Mouse (Mus musculus): ENCODE measurements around the gene Zdhhc20.
"Not testable (repeated sequence)": the region's sequence is repeated elsewhere in the genome, so short reads cannot be mapped to it uniquely, and the experiment has no call there.

Gene Zdhhc20

DNA sequence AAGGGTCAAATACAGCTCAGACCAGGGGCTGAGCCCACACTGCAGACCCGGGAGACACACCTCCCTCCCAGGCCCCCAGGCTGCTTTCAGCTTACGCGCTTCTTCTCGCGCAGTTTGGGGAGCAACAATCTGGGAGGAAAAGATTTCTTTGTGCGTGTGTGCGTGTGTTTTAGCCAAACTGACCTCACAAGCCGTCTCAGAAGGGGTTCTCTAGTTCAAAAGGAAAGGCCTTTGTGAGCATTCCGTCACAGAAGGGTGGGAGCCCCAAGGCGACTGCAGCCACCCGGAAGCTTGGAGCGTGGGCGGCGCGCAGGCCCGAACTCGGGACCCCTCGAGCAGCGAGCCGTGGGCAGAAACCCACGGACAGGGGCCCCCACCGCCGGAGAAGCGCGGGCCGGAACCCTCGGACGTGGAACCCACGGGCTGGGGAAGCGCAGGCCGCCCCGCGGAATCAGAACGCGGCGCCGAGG is 500 bp downstream of the Zdhhc20 start:
- DNase-seq: peak; percentile 49

DNA sequence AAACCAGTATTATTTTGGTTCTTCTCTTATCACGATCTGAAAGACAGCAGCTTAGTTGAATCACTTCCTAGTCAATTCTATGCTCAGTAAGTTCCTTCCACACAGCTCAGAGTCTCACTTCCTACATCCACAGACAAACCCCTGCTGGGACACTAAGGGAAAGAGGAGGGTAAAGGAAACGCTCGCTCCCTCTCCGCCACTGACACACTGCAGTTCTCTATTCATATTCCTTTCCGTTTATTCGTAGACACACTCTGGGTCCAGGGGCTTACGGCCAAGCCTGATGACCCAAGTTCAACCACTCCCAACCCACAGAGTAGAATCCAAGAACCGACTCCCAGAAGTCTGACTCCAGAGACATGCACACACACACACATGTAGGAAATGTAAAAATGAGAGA is 2.9 kb downstream of the Zdhhc20 start:
- peak; percentile 35 for DNase-seq

DNA sequence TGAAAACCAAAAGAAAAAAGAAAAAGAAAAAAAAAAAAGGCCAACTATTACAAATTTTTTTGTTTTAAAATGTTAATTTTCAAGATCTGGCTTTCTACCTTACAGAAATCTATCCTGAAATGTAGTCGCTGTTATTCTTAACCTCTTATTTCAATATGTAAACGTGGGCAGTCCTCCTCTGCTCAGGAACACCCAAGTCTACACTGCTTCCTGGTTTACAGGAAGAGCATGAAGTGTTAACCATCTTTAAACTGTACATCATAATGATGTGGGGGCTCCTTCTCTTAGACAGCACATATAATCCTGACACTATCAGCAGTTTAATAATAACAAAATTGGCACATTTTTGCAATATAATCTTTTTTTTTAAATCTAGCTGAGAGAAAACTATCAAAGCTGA is 4.0 kb downstream of the Zdhhc20 start:
- no peak for DNase-seq

DNA sequence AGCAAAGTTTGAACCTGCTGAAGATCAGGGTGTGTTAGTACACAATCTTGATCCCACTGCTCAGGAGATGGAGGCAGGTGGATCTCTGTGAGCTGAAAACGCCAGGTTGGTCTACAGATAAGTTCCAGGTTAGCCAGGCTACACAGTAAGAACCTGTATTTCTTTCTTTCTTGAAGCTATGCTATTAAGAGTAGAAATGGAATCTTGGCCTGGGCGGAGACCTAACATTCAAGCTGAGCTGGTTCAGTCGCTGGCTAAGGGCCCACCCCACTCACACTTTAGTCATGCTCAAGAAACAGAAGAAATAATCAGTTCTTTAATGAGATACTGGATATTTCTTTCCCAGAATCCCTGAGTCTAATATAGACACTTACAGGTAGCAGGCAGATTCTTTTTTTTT is 6.7 kb downstream of the Zdhhc20 start:
- DNase-seq: peak; percentile 30

DNA sequence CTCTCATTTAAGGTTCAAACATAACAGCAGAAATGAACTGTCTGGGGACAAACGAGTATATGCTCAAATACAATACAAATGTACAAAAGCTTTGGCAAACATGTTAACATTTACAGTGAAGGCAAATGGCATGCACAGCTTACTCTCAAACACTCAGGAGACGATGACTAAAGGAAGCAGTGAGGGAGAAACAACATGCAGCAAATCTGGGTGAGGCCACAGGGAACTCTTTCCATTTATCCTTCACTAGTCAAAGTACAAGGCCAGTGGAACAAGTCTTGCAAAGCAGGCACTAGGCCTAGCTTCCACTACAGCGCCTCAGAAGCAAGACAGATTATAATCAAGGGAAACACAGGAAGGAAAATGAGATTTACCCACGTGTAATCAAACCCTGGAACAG is 7.4 kb downstream of the Zdhhc20 start:
- no peak for DNase-seq

DNA sequence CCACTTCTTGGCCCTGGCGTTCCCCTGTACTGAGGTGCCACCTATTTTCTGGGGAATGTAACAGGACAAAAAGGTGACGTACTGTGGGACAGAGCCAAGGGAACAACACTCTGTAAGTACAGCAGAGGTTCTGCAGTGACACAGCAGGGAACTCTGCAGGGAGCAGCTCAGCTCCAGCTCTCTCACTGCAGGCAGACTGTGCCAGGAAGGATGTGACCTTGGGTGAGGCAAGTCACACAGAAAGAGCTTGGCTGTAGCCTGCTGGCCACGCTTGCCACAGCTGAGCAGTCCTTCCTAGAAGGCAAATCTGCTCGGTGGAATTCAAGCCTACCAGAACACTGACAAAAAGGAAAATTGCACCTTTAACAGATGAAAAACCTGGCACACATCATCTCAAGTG is 8.3 kb downstream of the Zdhhc20 start:
- DNase-seq: peak; percentile 60

DNA sequence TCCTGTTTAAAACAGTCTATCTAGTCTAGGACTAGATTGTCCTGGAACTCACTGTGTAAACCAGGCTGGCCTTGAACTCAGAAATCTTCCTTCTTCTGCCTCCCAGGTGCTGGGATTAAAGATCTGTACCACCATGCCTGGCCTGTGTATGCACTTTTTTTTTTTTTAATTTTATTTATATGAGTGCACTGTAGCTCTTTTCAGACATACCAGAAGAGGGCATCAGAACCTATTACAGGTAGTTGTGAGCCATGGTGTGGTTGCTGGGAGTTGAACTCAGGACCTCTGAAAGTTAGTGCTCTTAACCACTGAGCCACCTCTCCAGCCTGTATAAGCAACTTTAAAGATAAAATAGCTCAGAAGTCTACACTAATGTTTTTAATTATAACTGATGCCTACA is 9.0 kb downstream of the Zdhhc20 start:
- DNase-seq: no peak

DNA sequence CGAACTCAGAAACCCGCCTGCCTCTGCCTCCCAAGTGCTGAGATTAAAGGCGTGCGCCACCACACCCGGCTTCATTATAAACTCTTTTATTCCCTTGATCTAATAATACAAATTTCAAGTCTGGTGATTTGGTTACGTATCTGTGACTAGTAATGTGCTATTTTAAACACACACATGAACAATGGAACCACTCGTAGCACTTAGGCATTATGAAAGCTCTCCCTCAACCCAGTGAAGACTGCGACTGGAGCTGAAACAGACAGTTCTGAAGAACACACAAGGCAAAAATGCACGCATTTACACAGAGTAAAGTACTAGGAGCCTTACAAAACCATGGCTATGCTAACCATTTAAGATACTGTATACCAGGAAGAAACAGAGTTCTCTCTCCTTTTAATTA is 12.2 kb downstream of the Zdhhc20 start:
- DNase-seq: no peak

DNA sequence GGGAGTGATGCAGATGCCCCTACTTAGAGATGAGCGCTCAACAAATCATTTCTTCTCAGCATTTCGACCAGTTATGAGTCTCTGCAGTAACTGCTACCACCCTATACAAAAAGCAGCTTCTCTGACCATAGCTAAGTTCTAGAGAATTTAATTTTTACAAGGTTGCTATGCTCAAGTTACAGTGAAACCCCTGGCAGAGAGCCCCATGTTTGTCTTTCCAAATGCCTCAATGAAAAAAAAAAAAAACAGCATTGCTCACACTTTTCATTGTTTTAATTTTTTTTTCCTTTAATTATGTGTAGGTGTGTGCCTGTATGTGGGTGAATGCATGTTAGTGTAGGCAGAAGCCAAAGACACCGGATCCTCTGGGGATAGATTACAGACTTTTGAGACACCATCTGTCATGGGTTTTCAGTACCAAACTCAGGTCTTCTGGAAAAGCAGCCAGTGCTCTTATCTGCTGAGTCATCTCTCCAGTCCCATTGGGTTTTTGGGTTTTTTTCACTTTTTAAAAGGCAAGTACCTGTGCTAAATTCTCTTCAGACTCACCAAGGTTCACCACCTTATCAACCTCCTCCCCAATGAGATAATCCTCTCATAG is 23.3 kb downstream of the Zdhhc20 start:
- DNase-seq: no peak

DNA sequence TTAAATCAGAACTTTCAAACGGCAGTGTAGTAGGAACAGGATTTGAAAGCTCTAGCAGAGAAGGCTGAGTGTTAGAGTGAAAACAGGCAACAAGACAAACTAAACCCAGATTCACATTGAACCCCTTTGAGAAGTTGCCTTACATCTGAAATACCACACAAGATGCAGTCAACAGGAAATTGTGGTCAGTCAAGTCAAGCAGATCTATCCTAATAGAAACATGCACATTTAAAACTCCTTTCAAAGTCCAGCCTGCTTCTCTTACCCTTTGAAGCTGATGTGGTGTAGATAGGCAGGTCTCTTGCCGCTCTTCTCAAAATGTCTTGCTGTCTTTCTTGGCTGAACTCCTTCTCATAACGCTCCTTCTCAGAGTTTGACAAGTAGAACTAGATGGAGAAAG is 24.8 kb downstream of the Zdhhc20 start:
- no peak for DNase-seq

DNA sequence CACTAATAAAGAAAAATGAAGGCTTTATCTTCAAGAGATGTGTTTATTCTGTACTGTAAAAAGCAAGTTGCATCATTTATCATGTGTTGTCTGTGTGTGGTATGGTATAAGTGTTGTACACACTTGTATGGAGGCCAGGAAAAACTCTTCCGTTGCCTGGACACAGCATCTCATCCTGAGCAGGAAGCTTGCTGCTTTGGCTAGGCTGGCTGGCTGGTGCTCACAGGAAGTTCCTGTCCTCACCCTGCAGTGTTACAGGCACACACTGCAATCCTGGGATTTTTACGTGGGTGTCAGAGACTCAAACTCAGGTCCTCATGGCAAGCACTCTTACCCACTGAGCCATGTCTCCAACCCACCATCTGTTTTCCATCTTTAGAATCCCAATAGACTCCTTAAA is 26.9 kb downstream of the Zdhhc20 start:
- no peak for DNase-seq

DNA sequence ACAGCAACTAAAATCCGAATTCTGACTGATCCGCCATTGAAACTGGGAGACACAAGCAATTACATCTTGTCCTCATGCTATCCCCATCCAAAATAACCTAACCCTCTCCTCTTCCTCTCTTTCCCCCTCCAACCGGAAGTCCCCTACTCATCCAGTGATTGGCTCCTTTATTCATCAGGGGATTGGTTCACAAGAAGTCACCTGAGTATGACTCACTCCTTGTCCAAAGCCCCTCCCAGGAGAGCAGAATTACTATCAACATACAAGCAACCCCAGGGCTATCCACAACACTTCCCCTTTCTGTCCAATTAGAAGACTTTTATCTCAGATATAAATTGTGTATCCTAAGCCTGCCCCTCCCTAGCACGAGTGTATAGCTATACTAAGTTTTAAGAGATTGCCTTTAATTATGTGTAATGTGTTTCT is 28.1 kb downstream of the Zdhhc20 start:
- DNase-seq: no peak

DNA sequence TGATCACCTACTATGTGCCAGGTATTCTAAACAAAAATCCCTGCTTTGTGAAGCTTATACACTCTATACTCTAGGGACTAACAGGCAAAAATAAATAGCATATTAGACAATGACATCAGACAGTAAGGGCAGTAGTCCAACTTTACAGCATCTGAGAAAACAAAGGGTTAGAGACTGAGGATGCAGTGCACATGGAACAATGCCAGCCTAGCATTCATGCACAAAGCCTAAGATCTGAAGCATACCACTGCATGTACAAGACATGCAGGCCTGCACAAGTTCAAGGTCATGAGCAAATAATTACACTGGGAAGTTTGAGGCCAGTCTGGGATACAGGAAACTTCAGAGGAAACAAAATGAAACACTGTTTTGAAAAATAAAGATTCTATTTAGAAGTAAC is 30.6 kb downstream of the Zdhhc20 start:
- DNase-seq: no peak

DNA sequence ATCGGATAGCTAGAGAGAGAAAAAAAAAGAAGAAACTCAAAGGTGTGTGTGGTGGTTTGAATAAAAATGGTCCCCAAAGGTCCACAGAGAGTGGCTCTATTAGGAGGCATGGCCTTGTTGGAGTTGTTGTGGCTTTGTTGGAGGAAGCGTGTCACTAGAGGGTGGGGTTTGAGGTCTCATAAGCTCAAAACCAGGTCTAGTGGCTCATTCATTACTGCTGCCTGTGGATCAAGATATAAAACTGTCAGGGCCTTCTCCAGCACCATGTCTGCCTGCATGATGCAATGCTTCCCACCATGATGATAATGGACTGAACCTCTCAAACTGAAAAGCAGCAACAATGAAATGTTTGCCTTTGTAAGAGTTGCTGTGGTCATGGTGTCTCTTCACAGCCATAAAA is 31.5 kb downstream of the Zdhhc20 start:
- no peak for DNase-seq

DNA sequence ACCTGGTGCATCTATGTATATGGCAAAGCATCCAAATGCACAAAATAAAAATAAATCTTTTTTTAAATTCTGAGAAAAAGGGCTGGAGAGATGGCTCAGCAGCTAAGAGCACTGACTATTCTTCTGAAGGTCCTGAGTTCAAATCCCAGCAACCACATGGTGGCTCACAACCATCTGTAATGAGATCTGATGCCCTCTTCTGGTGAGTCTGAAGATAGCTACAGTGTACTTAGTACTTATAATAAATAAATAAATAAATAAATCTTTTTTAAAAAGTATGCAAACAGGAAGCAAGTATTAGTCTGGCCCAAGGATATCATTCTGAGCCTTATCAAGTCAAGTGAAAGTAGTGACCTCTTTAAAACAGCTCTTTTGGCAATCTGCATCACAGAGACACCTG is 34.0 kb downstream of the Zdhhc20 start:
- not testable (repeated sequence) for DNase-seq

DNA sequence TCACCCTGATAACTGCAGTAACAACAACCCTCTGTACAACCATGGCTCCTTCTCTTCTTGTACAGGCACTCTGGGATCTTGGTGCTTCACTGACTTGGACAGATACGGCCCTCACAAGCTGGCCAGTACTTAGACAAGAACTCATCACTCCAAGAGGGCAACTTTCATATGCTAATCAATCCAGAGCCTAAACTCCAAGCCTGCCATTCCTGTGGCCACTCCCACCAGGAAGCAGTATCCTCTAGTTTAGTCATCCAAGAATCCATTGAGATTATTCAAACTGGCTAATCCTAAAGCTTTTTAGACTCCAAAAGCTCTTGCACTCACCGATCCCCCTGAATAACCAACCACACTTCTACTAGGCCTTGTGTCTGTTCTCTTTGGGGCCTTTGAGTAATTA is 37.1 kb downstream of the Zdhhc20 start:
- no peak for DNase-seq

DNA sequence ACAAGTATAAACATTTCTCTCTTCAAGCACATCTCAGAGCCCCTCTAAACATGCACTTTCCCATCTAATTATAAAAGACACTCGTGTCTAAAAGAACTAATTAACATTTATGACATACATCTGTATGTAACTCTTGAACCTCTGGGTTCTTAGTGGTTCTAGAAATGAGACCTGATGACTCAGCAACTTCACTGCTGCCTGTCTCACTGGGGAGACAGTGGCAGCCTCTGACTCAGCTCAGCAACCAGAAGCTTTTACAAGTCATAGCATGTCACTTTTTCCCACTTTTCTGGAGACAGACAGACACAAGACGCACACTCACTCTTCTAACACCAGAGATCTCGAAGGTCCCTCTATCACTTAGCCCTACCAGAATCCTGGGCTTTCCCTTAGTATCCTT is 39.7 kb downstream of the Zdhhc20 start:
- DNase-seq: no peak

DNA sequence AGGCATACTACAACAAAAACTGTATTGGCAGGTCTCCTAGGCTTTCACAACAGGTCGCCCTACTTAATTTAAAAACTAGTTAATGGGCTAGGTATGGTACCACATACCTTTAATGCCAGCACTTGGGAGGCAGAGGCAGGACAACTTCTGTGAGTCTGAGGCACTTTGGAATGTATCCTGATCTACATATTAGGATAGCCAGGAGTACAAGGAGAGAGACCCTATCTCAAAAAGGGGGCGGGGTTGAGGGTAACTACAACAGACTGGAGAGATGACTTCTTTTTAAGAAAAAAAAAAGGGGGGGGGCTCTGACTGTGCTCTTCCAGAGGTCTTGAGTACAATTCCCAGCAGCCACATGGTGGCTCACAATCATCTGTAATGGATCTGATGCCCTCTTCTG is 41.4 kb downstream of the Zdhhc20 start:
- DNase-seq: no peak

DNA sequence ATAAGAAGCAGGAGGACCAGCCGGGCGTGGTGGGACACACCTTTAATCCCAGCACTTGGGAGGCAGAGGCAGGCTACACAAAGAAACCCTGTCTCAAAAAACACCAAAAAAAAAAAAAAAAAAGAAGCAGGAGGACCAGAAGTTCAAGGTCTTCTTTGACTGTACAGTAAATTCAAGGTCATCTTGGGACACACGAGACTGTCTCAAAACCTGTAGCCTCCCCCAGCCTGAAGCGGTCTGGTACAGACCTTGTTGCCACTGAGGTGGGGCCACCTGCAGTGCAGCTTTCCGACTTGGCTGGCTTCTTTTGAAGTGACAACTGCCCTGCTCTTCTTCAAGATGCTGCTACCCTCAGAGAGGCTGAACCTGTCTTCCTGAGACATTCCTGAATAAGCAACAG is 42.0 kb downstream of the Zdhhc20 start:
- not testable (repeated sequence) for DNase-seq

DNA sequence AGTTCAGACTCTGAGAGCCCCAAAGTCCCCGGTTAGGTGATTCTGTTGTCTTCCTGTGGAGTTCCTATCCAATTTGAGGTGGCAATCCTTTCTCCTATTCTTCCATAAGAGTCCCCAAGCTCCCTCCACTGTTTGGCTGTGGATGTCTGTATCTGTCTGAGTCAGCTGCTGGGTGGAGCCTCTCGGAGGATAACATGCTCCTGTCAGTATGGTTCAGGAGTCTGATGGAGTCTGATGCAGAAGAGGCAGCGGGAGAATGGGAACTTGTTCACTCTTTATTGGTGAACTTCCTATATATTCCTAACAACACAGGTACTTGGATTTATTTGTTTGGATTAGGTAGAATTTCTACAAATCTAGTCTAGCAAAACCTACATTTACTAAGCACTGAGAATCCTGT is 45.5 kb downstream of the Zdhhc20 start:
- no peak for DNase-seq

DNA sequence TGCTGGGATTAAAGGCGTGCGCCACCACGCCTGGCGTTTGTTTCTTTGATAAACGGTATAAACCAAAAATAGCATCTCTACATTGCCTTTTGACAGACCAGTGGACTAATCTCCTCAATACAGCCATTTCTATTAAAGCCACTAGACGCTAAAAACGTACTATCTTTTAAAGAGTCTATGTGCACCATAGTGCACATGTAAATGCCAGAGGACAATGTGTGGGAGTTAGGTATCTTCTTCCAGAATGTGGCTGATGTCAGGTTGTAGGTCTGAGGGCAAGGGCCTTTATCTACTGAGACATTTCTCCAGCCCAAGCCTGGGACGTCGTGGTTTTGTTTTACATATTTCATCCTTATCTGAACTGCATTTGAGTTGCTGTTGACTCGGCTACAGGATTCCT is 54.9 kb downstream of the Zdhhc20 start:
- DNase-seq: no peak

DNA sequence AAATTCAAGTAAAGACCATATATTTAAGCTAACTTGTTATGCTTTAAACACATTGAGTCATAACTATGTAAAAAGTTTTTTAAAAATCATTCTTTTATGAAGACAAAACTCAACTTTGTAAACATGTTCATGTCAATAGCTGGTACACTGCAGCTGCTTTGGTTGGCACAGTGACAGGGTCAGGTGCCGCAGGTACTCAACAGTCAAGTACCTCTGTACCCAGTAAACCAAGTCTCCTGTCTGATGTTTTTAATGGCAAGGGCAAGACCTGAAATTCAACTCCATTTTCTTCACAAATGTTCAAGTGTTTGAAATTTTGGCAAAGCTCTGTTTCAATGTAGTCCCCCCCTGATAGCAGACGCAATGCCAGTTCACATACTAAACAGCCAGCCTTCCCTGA is 56.5 kb downstream of the Zdhhc20 start:
- DNase-seq: peak; percentile 37

DNA sequence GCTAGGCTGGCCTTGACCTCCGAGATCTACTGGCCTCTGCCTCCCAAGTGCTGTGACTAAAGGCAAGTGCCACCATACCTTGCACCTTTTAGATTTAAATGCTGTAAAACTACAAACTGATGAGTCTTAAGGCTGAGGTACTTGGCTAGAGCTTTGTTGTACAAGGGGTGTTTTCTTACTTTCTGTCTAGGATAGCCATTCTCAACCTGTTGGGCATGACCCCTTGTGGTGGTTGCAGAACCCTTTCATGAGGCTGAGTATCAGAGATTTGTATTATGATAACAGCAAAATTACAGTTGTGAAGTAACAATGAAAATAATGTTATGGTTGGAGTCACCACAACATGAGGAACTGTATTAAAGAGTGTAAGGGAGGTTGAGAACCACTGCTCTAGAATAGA is 62.8 kb downstream of the Zdhhc20 start:
- DNase-seq: no peak

DNA sequence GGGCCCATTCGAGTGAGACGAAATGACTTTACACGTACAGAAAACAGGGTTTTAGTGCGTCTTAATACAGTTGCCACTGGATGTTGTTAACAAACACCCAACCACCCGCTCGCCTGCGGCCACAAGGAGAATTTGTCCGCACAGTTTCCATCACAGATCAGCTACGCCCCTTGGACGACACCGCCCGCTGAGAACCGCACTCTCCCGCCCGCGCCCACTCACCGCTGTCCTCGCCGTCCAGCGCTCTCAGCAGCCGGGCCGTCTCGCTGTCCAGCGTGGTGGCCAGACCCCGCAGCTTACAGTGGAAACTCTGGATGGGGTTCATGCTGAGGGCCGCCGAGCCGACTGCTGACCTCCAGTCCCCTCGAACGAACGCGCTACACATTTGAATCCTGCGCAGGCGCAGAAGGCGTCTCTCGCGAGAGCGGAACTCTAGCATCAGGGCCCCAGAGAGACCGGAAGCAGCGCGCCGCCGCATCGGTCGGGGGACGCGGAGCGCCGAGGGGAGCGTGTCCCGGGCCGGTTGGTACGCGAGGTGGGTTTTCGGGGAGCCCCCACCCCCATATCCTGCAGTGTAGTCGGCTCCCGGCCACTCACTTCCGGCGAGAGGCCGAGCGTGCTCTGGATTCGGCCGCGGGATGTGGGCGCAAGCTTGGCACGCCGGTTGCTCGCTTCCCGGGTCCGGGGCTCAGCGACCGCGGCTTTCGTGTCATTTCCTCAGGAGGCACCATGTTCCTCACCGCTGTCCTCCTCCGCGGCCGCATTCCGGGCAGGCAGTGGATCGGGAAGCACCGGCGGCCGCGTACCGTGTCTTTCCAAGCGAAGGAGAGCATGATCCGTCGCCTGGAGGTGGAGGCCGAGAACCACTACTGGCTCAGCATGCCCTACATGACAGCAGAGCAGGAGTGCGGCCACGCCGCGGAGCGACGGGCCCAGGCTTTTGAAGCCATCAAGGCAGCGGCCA is 64.0 kb downstream of the Zdhhc20 start, which contains the start of the genes Ska3 and Mrpl57:
Gene Ska3, minus strand, starts transcription at position 398 of the 964 bp plus-strand sequence.
Gene Mrpl57, plus strand, starts transcription at position 447 of the 964 bp plus-strand sequence.
- DNase-seq: peak; percentile 95
